Mouse (Mus musculus): Measurements from ENCODE around the gene Cpm.
"Not testable (repeated sequence)": the region's sequence is repeated elsewhere in the genome, so short reads cannot be mapped to it uniquely, and the experiment has no call there.

Cpm gene

GRCm38 (mm10) chr10:117593857-117594256 is 35.4 kb upstream of the Cpm start:
- DNase-seq: no peak

DNA sequence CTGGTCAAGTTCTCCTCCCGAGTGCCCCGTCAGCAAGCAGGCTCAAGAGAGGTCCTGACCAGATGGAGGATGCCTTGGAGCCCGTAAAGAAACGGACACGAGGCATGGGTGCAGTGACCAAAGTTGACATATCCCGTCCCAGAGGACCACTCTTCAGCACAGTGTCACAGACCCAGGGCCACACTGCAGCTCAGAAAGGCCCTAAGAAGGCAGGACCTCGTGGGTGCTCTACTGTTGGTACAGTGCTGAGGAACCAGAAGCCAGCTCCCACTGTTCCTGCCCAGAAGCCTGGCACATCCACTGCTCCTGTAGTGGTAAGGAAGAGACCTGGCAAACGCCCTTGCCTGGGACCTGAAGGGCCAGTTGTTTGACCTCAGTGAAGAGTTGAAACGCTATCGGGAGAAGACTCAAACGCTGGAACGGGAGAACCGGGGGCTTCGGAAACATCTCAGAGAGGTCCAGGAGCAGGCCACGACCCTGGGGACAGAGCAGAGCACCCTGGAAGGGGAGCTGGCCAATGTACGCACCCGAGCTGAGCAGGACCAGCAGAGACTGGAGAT is 34.9 kb upstream of the Cpm start:
- DNase-seq: no peak

- no peak for DNase-seq
These were observed 34.4 kb upstream of the Cpm start for GRCm38 (mm10) chr10:117594913-117595312.

- DNase-seq: no peak
These were observed 33.7 kb upstream of the Cpm start for GRCm38 (mm10) chr10:117595442-117596164.

DNA sequence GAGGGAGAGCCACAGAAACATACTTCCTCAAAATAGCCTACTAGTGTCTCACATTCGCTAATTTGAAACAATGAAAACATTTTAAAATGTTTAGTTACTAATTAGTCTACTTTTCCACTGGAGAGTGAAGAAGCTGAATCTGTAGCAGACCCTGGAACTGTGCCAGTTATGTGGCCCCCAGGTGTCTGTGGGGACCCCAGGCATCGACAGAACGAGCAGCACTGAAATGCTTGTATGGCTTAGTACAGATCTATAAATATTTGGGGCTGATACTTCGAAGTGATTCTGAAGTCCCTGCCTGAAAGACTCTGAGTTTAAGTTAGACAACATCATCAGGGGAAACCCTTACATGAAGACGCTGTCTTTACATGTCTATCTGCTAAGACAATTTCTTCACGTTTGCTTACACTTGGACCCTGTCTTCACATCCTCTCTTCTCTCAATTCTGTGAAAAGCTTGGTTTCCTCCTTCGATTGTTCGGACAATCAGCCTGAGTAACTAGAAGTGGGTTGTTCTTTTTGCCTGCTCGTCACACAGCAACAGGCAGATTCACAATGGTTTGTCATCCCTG is 33.0 kb upstream of the Cpm start:
- no peak for DNase-seq

- DNase-seq: no peak
These were observed 32.5 kb upstream of the Cpm start for GRCm38 (mm10) chr10:117596771-117597324.

GRCm38 (mm10) chr10:117597371-117598265 is 31.7 kb upstream of the Cpm start:
- not testable (repeated sequence) for DNase-seq

GRCm38 (mm10) chr10:117598266-117598950 is 30.9 kb upstream of the Cpm start:
- DNase-seq: no peak

- DNase-seq: not testable (repeated sequence)
These were observed 30.2 kb upstream of the Cpm start for GRCm38 (mm10) chr10:117598951-117599572.

DNA sequence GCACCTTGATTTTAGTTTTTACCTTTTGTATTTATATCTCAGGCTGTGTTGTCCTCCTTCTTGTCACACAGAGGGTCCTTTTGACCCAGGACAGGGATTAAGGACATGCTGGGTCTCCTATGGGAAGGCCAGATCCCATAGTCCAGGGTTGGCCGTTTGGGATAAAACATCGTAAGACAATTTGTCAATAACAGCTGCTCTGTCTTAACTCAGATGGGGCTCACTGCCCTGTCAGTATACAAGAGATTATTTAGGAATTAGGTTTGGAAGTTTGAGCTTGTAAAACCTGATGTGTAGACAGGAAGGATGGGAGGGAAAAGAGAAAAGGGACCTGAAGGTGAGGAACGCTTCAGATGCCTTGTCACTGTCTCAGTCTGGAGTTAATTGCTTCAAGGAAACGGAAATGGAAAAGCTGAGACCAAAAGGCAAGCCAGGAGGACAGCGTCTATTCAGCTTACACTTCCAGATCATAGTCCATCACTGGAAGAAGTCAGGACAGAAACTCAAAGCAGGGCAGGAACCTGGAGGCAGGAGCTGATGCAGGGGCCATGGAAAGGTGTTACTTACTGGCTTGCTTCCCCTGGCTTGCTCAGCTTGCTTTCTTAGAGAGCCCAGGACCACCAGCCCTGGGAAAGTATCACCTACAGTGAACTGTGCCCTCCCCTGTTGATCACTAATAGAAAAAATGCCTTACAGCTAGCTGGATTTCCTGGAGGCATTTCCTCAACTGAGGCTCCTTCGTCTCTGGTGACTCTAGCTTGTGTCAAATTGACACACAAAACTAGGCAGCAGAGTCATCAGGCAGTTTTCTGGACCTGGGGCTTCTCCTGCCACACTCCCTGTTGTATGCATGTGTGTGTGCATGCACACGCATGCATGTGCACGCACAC is 27.9 kb upstream of the Cpm start:
- DNase-seq: no peak

- no peak for DNase-seq
These were observed 26.8 kb upstream of the Cpm start for GRCm38 (mm10) chr10:117602325-117603129.

GRCm38 (mm10) chr10:117603130-117603833 is 26.0 kb upstream of the Cpm start:
- DNase-seq: no peak

GRCm38 (mm10) chr10:117603834-117604623 is 25.3 kb upstream of the Cpm start:
- DNase-seq: no peak

- DNase-seq: no peak
These were observed 24.5 kb upstream of the Cpm start for GRCm38 (mm10) chr10:117604624-117605282.

- DNase-seq: no peak
These were observed 23.7 kb upstream of the Cpm start for GRCm38 (mm10) chr10:117605283-117606243.

- DNase-seq: no peak
These were observed 22.9 kb upstream of the Cpm start for GRCm38 (mm10) chr10:117606423-117606822.
